Mouse (Mus musculus): ENCODE results near the gene Ksr1.
A peak's percentile ranks its signal among the peaks of the same experiment; 100 is the strongest.

Gene Ksr1

GRCm38 (mm10) chr11:79045231-79045630 is 101.0 kb downstream of the Ksr1 start:
- no peak for DNase-seq (ENCODE audit: low spot score in 2 of 2)

GRCm38 (mm10) chr11:79044798-79045197 is 101.4 kb downstream of the Ksr1 start:
- no peak for DNase-seq (ENCODE audit: low spot score in 2 of 2)

DNA sequence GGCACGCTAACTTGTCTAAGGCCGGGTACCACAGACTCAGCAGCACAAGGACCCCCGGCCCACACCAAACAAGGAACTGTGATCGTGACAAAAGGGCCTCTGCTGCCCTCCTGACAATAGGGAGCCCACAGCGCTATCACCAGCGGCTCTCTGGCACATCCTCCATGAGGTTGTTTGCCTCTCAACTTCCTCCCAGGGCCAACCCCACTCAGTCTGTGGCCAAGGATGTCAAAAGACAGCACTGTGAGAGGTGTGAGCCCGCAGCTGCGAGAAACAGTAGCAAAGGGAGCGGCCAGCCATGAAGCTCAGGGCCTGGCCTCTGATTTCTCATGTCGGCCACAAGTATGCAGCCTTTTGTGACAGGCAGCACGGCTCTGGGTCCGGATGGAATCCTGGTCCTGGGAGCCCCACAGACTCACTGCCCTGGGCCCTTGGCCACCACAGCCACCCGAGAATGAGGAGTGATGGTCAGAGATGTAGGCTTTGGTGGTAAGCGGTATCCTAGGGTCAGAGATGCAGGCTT is 104.2 kb downstream of the Ksr1 start:
- DNase-seq (ENCODE audit: low spot score in 2 of 2) = no peak

- DNase-seq (ENCODE audit: low spot score in 2 of 2) = peak in 1 of 2 experiments; percentile 12
These were observed 106.7 kb downstream of the Ksr1 start for GRCm38 (mm10) chr11:79039488-79039887.

DNA sequence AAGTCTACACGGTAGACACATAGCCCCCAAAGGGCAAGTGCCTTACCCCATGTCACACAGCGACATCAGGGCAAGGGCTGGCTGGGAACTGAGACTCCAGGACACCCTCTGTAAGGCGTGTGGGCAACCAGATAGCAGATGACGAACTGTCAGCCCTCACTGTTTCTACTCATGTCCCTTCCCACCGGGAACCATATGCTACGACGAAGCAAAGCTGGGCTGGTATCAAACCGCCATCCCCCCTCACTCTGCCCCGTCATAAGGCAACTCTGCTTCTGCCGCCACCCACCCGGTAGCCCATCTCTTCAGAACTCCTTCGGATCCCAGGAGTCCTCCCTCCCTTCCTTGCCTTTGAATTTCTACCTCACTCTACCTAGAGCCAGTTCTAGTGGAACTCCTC is 108.7 kb downstream of the Ksr1 start:
- DNase-seq (ENCODE audit: low spot score in 2 of 2) = no peak

DNA sequence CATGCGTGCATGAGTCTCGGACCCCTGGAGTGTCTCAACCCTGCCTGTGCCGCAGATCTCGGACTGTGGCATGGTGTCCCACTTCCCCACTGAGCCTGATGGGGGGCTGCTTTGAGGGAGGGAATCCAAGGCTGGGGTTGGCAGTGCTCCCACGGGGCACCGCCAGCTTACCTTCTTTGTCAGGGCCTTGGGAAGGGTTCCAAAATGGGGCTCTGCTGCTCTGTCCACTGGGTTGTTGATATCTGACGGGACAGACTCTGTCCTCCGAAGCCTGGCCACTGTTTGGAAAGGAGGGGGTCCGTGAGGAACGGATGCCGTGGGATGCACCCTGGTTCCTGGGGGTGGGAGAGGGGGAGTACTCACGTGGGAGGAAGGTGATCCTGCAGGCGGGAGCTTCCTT is 109.9 kb downstream of the Ksr1 start:
- DNase-seq (ENCODE audit: low spot score in 2 of 2) = no peak

DNA sequence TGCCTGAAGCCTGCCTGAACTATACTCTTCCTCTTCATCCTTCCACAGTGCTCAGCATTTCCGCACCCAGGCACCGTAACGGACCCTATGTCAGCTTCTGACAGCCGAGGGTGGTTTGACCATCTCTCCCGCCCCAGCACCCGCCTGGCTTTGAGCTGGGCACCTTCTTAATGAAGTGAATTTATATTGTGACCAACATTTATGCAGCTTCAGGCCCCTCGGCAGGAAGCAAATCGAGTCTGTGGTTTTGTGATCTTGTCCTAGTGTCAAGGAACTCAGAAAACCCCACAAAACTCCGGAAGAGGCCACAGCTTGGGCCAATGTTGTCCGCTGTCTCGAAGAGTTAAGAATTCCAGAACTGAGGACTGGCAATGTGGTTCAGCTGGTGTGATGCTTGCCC is 112.6 kb downstream of the Ksr1 start:
- DNase-seq (ENCODE audit: low spot score in 2 of 2) = no peak

- no peak for DNase-seq (ENCODE audit: low spot score in 2 of 2)
These were observed 113.2 kb downstream of the Ksr1 start for GRCm38 (mm10) chr11:79033021-79033420.

DNA sequence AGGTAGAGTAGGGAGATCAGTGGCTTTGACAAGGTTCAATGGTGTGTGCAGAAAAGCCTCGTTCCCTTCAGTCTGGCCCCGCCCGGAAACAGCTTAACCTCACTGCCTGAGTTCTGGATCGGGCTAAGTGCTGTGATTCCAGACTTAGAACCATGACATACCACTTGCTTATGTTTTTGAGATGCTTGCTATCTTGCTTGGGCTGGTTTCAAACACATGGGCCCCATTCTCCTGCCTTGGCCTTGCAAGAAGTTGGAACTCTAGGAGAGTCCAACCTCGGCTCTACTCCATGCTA is 114.8 kb downstream of the Ksr1 start:
- no peak for DNase-seq (ENCODE audit: low spot score in 2 of 2)

GRCm38 (mm10) chr11:79030570-79031451 is 115.4 kb downstream of the Ksr1 start:
- DNase-seq (ENCODE audit: low spot score in 2 of 2) = peak in 1 of 2 experiments; percentile 89

DNA sequence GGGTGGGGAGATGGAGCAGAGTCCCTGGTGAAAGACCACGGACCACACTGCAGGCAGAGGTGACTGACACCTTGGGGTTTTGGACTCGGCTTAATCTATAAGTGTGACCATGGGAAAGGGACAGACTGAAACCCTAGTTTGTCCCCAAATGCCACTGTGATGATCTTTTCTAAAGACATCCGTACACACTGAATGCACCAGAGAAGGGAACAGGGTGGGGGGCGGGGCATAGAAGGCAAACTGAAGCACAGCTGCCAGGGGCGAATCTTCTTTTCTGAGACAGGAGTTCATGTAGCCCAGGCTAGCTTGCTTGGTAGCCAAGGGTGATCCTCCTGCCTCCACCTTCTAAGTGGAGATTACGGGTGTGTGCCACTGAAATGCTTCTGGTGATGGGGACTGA is 122.5 kb downstream of the Ksr1 start:
- no peak for DNase-seq (ENCODE audit: low spot score in 2 of 2)

DNA sequence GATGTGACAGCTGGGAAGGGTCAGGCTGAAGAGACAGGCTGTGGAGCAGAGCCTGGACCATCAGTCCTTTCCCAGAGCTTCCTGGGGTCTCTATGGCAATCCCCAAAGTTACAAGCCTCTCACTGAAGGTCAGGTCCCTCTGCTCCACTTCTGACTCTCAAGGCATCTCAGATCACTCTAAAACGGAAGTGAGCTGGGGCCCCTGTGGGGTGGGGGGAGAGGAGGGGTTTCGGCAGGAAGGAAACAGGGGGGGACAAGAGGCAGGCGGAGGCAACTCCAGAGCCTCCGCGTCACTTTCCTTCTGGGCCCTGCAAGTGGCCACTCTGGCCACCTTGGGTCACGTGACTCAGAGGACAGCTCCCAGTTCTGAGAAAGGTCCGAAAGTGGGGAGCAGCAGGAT is 122.9 kb downstream of the Ksr1 start:
- DNase-seq (ENCODE audit: low spot score in 2 of 2) = no peak

- no peak for DNase-seq (ENCODE audit: low spot score in 2 of 2)
These were observed 123.4 kb downstream of the Ksr1 start for GRCm38 (mm10) chr11:79022836-79023235.

DNA sequence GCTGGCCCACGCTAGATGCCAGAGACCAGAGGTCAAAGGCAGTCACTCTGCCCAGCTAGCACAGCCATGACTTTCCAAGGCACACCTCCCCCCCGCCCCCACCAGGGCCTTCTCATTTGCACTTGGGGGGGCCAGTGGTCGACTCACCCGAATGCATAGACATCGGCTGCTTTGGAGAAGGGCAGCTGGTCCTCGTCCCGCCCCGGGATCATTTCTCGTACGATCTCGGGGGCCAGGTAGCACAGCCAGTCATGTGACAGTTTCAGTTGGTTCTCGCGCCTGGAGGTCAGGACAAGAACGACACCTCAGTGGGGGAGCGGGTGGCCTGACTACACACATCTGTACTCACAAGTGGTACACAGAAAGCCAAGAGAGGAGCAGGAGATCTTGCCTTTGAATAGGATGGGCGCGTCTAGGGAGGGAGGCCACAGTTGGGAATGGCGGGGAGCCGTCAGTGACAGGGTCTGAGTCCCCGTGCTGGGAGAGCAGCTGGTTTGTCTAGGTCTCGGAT is 125.6 kb downstream of the Ksr1 start:
- DNase-seq (ENCODE audit: low spot score in 2 of 2) = no peak

DNA sequence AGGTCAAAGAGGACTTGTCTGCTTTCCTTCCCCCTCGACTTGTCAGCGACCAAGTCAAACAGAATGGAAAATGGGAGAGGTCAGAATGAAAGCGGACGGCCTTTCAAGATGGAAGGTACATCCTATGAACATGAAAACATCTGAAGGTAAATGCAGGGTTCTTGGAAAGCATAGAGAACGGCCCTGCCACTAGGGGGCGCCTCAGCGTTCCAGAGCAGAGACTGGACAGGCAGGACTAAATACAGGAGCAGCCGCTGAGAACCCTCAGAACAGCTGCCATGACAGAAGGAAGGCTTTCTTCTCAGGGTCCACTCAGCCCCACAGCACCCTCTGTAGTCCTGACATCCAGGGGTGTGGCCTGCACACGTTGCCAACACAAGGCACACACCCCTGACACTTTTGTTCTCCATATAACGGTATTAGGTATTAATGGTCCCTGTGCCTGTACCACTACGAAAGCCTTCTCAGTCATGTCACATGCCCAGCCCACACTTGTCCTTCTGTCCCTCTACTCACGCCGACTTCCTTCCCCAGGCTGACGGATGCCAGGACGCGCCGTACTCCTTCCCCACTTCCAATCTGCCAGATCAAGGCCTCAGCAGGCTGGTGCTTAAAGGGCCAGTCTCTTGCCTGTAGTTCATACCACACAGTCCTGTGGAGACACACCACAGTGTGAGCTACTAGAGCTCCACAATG is 126.2 kb downstream of the Ksr1 start:
- DNase-seq (ENCODE audit: low spot score in 2 of 2) = peak in 1 of 2 experiments; percentile 29

DNA sequence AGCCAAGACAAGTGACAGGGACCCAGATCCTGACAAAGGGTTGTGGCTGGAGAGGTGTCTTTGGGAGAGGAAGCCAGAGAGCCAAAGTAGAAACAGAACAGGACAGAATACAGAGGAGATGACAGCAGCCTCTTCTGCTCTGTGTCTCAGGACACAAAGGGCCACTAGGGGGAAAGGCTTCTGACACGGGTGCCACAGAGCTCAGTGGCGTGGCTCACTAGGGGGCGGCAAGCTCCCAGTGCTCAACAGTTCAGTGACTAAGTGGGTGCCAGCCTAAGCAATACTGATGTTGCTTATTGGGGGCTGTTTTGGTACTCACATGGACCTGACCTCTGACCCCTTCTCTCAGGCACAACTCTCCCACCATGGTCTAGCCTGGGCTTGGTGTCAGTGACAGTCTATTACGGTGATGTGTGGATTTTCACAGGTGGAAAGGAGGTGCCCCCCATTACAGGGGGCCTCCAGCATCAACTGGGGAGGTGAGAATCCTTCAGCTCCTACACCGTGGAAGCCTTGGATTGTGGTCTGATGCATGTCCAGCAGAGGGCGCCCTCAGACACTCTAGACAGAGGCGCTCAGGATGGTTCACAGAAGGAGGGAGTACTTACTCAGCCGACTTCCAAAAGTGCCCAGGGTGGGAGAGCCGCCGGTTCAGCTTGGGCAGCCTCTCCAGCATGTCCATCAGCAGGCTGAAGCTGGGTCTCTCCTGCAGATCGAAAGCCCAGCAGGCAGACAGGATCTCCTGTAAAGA is 127.1 kb downstream of the Ksr1 start:
- peak in 1 of 2 experiments; percentile 77 for DNase-seq (ENCODE audit: low spot score in 2 of 2)

DNA sequence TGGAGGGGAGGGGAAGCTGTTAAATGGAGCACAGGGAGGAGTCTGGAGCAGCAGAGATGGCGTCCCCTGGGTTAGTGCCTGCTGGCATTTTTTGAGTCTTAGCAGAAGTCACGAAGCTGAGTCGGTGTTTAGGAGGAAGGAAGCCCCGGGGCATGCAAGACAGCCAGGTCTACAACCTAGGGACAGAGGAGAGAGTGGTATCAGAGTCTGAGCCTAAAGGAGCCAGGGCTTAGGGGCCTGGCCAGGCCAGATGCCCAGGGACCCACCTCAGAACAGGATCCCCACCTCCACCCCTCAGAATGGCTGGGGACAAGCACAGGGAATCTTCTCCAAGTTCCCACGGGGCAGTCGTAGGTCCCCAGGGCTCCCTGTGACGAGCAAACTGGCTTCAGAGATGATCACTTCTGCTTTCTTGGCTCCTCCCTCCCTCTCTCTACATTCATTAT is 129.0 kb downstream of the Ksr1 start:
- no peak for DNase-seq (ENCODE audit: low spot score in 2 of 2)

GRCm38 (mm10) chr11:79016236-79016635 is 130.0 kb downstream of the Ksr1 start:
- no peak for DNase-seq (ENCODE audit: low spot score in 2 of 2)

- no peak for DNase-seq (ENCODE audit: low spot score in 2 of 2)
These were observed 130.5 kb downstream of the Ksr1 start for GRCm38 (mm10) chr11:79015660-79016215.

- no peak for DNase-seq (ENCODE audit: low spot score in 2 of 2)
These were observed 131.4 kb downstream of the Ksr1 start for GRCm38 (mm10) chr11:79014602-79015325.

DNA sequence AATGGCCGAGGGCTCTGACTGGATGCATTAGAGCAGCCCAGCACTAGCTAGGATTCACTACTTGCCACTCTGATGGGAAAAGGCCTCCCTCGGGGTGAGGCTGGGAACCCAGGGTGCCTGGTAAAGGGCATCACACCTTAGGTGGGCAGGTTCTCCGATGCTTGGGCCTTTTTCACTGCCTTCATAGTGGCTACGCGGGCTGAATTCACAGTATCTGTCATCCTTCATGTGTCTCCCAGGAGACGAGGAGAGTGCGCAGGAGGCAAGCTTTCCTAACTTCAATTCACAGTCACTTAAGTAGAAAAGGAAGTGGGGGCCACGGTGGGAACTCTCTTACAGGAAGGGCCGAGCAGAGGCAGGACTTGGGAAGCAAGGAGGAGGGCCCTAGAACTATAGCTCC is 132.4 kb downstream of the Ksr1 start:
- no peak for DNase-seq (ENCODE audit: low spot score in 2 of 2)
